Mouse (Mus musculus) liver, postnatal 0 days (tissue): ENCODE data around the gene Mta3.

Experiments
- CTCF ChIP-seq: sonication (generic); IDR thresholded peaks from 2 replicates; pipeline ENCODE4 v1.5.1; 2016; ENCODE audit warnings: antibody characterized with exemption, low read depth
- EP300 ChIP-seq: IDR thresholded peaks from 2 replicates; pipeline ENCODE4 v1.6.1; 2016; ENCODE audit warnings: antibody characterized with exemption, low read depth, mild to moderate bottlenecking

GRCm38 (mm10) chr17:83708891-83709290 is 2.9 kb downstream of the Mta3 start:
- TF ChIP-seq CTCF: no peak
- no peak for TF ChIP-seq EP300
